Mouse (Mus musculus): ENCODE measurements around the gene Adamts1. TPM values are rescaled to one million over a fixed set of nuclear protein-coding genes. Genes with fewer than 3 reads are reported as not detected.

Adamts1 gene
- polyA plus RNA-seq, 1 experiment from 2014 or later = 6.3 TPM

DNA sequence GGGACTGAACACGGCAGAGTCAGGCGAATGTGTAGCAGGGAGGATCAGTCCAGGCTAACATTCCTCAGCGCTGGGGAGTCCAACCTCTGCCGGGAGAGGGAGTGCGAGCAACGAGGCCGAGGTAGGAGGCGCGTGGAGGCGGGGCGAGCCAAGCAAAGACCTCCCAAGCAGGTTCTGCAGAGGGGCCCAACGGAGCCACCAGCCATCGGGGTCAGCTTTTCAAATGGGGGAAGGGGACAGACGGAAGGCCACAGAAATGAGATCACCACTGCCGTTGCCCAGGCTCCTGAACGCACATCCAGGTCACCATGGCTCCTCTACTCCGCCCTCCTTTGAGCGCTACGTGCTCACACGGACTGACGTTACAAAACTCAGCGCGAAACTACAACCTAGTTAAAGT, 1.7 kb downstream of the Adamts1 start:
- Histone ChIP-seq H3K27me3 (peaks cover 48% of the 10 kb centered on the region), H3K27ac (replicated peaks) (no peak overlapping the region), H3K4me3 (replicated peaks) (peak overlapping the region; percentile 49), H3K4me2 (peak overlapping the region; percentile 70), H3K9ac (no peak overlapping the region), H3K36me3 (replicated peaks) (no peaks in the 10 kb centered on the region), H3K4me1 (replicated peaks) (no peaks in the 10 kb centered on the region; the same call in 1 of the 2 replicates), H3K9me3 (replicated peaks) (no peaks in the 10 kb centered on the region)
- peak; percentile 69 for ATAC-seq (ENCODE audit: insufficient read depth)
- WGBS (ENCODE audit: insufficient replicate concordance) = under 1% methylated on average over 23 of the region's 23 CpGs

DNA sequence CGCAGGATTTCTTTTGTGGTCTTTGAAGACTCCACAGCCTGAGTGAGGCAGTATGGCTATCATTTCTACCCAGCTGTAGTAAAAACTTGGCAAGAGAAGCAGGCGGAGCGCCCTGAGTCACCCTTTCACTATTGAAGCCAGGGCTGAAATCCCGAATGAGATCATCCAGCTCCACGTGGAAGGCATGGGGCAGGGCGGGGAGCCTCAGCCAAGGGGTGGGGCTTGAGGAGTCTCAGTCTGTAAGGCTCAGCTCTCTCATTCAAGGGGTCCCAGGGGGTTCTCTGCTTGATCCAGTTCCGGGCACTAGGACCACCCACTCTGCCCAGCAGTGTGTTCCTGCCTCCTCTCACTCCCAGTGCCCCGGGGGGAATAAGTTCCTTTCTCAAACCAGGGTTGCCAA, 2.2 kb downstream of the Adamts1 start:
- H3K36me3 ChIP-seq (replicated peaks) = no peaks in the 10 kb centered on the region
- H3K27me3 ChIP-seq = peaks cover 48% of the 10 kb centered on the region
- H3K9ac ChIP-seq = no peak overlapping the region
- H3K4me3 ChIP-seq (replicated peaks) = peak overlapping the region; percentile 49
- H3K27ac ChIP-seq (replicated peaks) = no peak overlapping the region
- no peaks in the 10 kb centered on the region for H3K9me3 ChIP-seq (replicated peaks)
- ATAC-seq (ENCODE audit: insufficient read depth) = peak; percentile 69
- no peaks in the 10 kb centered on the region; the same call in 1 of the 2 replicates for H3K4me1 ChIP-seq (replicated peaks)
- peak overlapping the region; percentile 70 for H3K4me2 ChIP-seq
- WGBS (ENCODE audit: insufficient replicate concordance) = 3% methylated on average over 8 of the region's 8 CpGs

DNA sequence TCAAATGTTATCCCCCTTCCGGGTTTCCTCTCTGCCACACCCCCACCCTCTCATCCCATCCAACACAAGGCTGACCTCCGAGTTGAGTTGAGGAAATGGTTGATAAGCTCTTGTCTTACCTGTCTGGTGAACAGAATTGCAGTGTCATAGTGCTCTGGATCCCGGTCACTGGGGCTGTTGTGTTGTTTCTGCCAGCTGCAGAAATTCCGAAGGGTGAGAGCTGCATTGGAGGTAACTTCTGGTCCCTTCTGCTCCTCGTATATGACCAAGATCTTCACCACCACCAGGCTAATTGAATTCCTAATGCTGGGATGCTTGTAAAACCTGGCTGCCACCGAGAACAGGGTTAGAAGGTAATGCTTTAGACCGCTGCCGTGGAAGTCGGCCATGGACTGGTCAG, 2.9 kb downstream of the Adamts1 start:
- ATAC-seq (ENCODE audit: insufficient read depth) = no peak

DNA sequence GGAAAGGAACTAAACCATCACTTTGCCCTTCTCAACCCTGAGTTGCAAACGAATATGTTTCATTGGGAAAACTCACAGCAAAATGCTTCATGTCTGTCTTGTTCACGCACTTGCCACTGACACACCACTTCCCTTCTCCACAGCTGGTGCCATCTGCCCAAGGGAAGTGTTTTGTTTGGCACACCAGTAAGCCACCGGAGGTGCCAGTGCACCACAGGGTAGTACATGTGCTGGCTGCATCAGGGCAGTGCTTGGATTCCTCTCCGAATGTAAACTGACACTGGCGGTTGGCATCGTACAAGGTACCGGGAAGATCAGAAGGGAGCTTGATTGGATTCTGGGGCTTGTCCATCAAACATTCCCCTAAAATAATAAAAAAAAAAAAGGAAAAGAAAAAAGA, 4.6 kb downstream of the Adamts1 start:
- no peak overlapping the region for H3K4me3 ChIP-seq (replicated peaks)
- 80% methylated on average over 7 of the region's 7 CpGs for WGBS (ENCODE audit: insufficient replicate concordance)
- no peak overlapping the region for H3K9ac ChIP-seq
- H3K4me2 ChIP-seq = no peak overlapping the region
- H3K36me3 ChIP-seq (replicated peaks) = no peaks in the 10 kb centered on the region
- no peak overlapping the region for H3K27ac ChIP-seq (replicated peaks)
- peaks cover 28% of the 10 kb centered on the region for H3K27me3 ChIP-seq
- H3K4me1 ChIP-seq (replicated peaks) = no peaks in the 10 kb centered on the region
- H3K9me3 ChIP-seq (replicated peaks) = no peaks in the 10 kb centered on the region
- ATAC-seq (ENCODE audit: insufficient read depth) = no peak

More for the DNA sequence above, 2.9 kb downstream of the Adamts1 start:
- H3K27me3 ChIP-seq = peaks cover 42% of the 10 kb centered on the region
- H3K36me3 ChIP-seq (replicated peaks) = no peaks in the 10 kb centered on the region
- no peak overlapping the region for H3K27ac ChIP-seq (replicated peaks)
- H3K4me2 ChIP-seq = peak overlapping the region; percentile 70; the same call in 1 of the 2 replicates
- WGBS (ENCODE audit: insufficient replicate concordance) = 48% methylated on average over 9 of the region's 9 CpGs
- H3K9ac ChIP-seq = no peak overlapping the region
- H3K4me1 ChIP-seq (replicated peaks) = no peaks in the 10 kb centered on the region; the same call in 1 of the 2 replicates
- no peak overlapping the region; the same call in 1 of the 2 replicates for H3K4me3 ChIP-seq (replicated peaks)
- H3K9me3 ChIP-seq (replicated peaks) = no peaks in the 10 kb centered on the region

DNA sequence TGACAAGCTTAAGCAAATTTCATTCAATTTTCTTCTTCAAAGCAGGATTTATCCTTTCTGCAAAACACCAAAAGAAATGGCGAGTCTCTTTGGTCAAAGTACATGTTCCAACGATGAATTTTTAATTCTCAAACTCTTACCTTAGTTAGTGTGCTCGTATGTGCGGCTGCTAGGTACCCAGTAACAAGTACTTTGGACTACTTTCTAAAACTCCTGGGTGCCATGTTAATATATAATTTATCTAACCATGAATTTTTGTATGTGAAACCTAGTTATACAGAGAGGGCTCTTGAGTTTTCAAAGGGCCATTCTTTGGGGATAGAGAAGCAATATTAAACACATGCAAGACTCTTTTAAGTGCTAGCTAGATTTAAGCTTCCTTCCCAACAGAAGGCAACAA, 5.8 kb downstream of the Adamts1 start:
- ATAC-seq (ENCODE audit: insufficient read depth) = no peak
- Histone ChIP-seq H3K27me3 (peaks cover 16% of the 10 kb centered on the region), H3K9ac (no peak overlapping the region), H3K9me3 (replicated peaks) (no peaks in the 10 kb centered on the region), H3K36me3 (replicated peaks) (no peaks in the 10 kb centered on the region), H3K4me1 (replicated peaks) (no peaks in the 10 kb centered on the region), H3K4me3 (replicated peaks) (no peak overlapping the region), H3K4me2 (no peak overlapping the region), H3K27ac (replicated peaks) (no peak overlapping the region)
- WGBS (ENCODE audit: insufficient replicate concordance) = 66% methylated on average over 4 of the region's 4 CpGs

DNA sequence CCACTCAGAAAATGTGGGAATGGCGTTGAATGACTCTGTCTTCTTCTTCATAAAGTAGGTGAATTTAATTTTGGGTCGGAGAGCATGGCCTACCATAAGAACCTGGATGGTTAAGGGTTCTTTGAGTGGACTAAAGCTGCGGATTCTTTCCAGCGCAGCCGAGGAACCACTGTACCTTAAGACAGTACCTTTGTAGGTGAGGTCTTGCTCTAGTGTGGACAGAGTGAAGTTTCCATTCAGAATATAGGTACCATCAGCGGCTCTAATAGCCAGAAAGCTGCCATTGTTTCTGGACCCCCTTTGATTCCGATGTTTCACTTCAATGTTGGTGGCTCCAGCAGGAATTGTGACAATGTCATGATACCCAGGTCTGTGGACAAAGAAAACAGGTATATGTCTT, 7.2 kb downstream of the Adamts1 start:
- no peak overlapping the region for H3K27ac ChIP-seq (replicated peaks)
- no peak overlapping the region for H3K4me3 ChIP-seq (replicated peaks)
- peaks cover 2% of the 10 kb centered on the region for H3K27me3 ChIP-seq
- H3K36me3 ChIP-seq (replicated peaks) = no peaks in the 10 kb centered on the region
- no peak overlapping the region for H3K9ac ChIP-seq
- 71% methylated on average over 7 of the region's 7 CpGs for WGBS (ENCODE audit: insufficient replicate concordance)
- ATAC-seq (ENCODE audit: insufficient read depth) = no peak
- no peaks in the 10 kb centered on the region for H3K9me3 ChIP-seq (replicated peaks)
- no peaks in the 10 kb centered on the region for H3K4me1 ChIP-seq (replicated peaks)
- no peak overlapping the region for H3K4me2 ChIP-seq

DNA sequence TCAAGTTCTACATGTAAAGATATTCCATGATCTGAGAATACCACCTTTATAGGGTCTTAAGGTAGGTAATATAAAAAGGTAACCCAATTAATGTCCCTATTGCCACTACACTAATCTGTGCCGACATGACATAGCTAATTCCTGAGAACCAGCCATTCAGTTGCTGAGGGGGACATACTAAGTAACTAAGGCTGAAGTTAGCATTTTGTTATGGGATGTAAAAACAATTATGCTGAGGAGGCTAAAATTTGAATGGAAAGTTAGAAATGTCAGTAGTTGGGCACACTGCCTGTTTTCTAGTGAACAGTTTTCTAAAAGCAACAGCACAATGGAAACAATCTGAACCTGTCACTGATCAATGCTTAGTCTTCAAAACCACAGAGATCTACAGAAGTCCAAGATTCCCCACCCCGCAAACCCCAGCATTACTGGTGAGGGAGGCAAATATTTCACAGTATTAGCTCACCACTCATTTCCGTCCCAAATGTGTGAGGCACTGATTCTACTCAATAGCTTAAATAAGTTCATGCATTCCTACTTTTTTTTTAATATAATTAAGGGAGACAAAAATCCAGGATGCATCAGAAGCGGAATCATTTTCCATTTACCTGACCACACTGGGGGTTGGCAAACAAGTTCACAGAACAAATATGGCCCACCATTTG, 9.6 kb downstream of the Adamts1 start:
- no peak overlapping the region for H3K9ac ChIP-seq
- no peaks in the 10 kb centered on the region for H3K9me3 ChIP-seq (replicated peaks)
- no peaks in the 10 kb centered on the region for H3K4me1 ChIP-seq (replicated peaks)
- no peaks in the 10 kb centered on the region for H3K36me3 ChIP-seq (replicated peaks)
- no peak overlapping the region for H3K27ac ChIP-seq (replicated peaks)
- H3K4me2 ChIP-seq = no peak overlapping the region
- ATAC-seq (ENCODE audit: insufficient read depth) = no peak
- no peaks in the 10 kb centered on the region for H3K27me3 ChIP-seq
- H3K4me3 ChIP-seq (replicated peaks) = no peak overlapping the region
- 66% methylated on average over 4 of the region's 4 CpGs for WGBS (ENCODE audit: insufficient replicate concordance)

DNA sequence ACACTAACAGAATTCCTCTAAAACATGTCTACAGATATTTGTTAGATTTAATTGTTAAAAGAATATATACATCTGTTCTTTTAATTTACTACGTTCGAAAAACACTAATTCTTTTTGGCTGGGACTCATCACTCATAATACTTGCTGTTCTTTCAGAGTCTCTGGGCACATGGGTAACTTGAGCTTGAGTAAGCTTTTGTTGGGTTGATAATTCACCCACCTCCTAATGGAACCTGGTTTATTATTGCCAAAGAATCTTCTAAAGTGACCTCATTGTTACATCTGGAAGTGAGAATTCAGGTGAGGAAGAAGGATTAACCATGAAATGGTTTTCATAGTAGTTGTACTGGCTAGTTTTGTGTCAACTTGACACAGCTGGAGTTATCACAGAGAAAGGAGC, 21.8 kb downstream of the Adamts1 start:
- WGBS (ENCODE audit: insufficient replicate concordance) = 60% methylated on average over 2 of the region's 2 CpGs
- Histone ChIP-seq H3K36me3 (replicated peaks) (no peaks in the 10 kb centered on the region), H3K4me3 (replicated peaks) (no peak overlapping the region), H3K27ac (replicated peaks) (no peak overlapping the region), H3K4me1 (replicated peaks) (no peaks in the 10 kb centered on the region), H3K27me3 (no peaks in the 10 kb centered on the region), H3K9me3 (replicated peaks) (no peaks in the 10 kb centered on the region), H3K4me2 (no peak overlapping the region), H3K9ac (no peak overlapping the region)
- no peak for ATAC-seq (ENCODE audit: insufficient read depth)

DNA sequence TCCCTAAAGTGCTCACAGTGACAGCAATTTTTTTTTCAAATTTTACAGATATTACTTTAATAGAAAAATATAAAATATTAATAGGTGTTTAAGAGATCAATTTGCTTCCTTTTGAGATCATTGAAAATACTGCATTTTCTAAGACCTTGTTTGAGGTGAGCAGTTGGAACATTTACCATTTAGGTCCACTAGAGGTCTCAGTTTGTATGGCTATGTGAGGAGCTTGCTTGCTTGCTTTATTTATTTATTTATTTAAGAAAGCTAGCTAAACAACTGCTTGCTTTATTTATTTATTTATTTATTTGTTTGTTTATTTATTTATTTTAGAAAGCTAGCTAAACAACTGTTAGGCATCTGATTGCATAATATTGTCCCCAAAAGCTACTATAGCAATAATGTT, 23.1 kb downstream of the Adamts1 start:
- Histone ChIP-seq H3K4me1 (replicated peaks) (no peaks in the 10 kb centered on the region), H3K27ac (replicated peaks) (no peak overlapping the region), H3K27me3 (no peaks in the 10 kb centered on the region), H3K4me2 (no peak overlapping the region), H3K36me3 (replicated peaks) (no peaks in the 10 kb centered on the region), H3K4me3 (replicated peaks) (no peak overlapping the region), H3K9me3 (replicated peaks) (no peaks in the 10 kb centered on the region), H3K9ac (no peak overlapping the region)
- ATAC-seq (ENCODE audit: insufficient read depth) = no peak

DNA sequence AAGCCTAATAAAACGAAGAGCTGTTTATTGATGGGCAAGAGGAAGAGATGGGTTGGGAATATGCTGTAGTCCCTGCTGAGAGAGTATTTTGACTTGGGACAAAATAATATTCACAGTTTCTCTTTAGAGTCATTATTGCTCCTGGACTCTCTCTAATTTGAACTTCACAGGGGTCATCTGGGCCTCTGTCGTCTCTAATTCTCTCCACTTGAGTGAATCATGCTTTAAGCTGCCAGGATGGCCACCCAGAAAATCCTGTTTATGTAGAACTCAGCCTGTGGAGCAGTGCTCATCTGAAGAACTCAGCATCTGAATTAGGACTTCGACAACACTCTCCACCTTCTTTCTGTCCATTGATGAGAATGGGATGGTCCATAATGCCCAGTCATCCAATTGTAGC, 30.6 kb downstream of the Adamts1 start:
- H3K4me3 ChIP-seq (replicated peaks) = no peak overlapping the region
- WGBS (ENCODE audit: insufficient replicate concordance) = 69% methylated on average over 3 of the region's 3 CpGs
- H3K4me1 ChIP-seq (replicated peaks) = no peaks in the 10 kb centered on the region

DNA sequence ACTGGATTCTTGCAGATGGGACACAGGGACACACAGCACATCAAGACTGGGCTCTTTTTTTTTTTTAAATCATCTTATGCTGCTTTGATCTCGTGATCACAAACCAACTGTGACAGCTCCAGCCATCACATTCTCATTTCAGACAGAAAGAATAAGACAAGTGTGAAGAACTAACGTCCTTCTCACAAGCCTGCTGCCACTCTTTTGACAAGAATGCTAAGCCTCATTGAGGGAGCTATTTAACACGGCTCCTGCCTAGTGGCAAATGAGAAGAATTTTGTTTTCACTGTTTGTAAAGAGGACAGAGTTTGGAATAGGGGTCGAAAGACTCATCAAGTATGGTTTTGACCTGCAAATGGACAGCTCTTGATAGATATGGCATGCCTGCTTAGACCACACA, 35.6 kb downstream of the Adamts1 start:
- Histone ChIP-seq H3K36me3 (replicated peaks) (no peaks in the 10 kb centered on the region), H3K4me1 (replicated peaks) (no peaks in the 10 kb centered on the region), H3K4me2 (no peak overlapping the region), H3K9me3 (replicated peaks) (no peaks in the 10 kb centered on the region), H3K4me3 (replicated peaks) (no peak overlapping the region), H3K9ac (no peak overlapping the region), H3K27me3 (no peaks in the 10 kb centered on the region), H3K27ac (replicated peaks) (no peak overlapping the region)
- WGBS (ENCODE audit: insufficient replicate concordance) = 41% methylated on average over 4 of the region's 4 CpGs
- no peak for ATAC-seq (ENCODE audit: insufficient read depth)

More for the DNA sequence above, 30.6 kb downstream of the Adamts1 start:
- H3K9me3 ChIP-seq (replicated peaks) = no peaks in the 10 kb centered on the region
- no peak for ATAC-seq (ENCODE audit: insufficient read depth)
- H3K27me3 ChIP-seq = no peaks in the 10 kb centered on the region
- H3K36me3 ChIP-seq (replicated peaks) = no peaks in the 10 kb centered on the region
- no peak overlapping the region for H3K9ac ChIP-seq
- H3K4me2 ChIP-seq = no peak overlapping the region
- no peak overlapping the region for H3K27ac ChIP-seq (replicated peaks)

DNA sequence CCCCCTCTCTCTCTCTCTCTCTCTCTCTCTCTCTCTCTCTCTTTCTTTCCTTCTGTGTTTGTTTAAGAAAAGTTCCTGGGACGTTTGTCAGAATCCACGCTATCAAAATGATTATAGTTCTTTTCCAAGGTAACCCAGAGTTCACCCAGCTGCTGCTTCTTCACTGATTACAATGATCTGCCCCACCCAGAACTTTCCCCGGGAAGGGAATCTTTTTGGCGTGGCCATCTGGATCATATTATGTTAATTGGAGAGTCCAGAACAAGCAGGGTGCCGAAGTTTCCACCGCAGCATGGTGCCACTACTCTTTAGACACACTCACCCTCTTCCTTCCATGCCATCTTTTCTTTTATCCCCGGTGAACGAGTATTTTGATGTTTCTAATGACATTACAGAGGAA, 37.2 kb downstream of the Adamts1 start:
- no peak overlapping the region for H3K4me3 ChIP-seq (replicated peaks)
- no peaks in the 10 kb centered on the region for H3K9me3 ChIP-seq (replicated peaks)
- H3K27me3 ChIP-seq = no peaks in the 10 kb centered on the region
- 61% methylated on average over 8 of the region's 8 CpGs for WGBS (ENCODE audit: insufficient replicate concordance)
- no peaks in the 10 kb centered on the region for H3K36me3 ChIP-seq (replicated peaks)
- no peak overlapping the region for H3K9ac ChIP-seq
- H3K4me1 ChIP-seq (replicated peaks) = no peaks in the 10 kb centered on the region
- no peak overlapping the region for H3K4me2 ChIP-seq
- ATAC-seq (ENCODE audit: insufficient read depth) = no peak
- no peak overlapping the region for H3K27ac ChIP-seq (replicated peaks)

Measured in liver, embryonic 15.5 days (tissue).